Mouse (Mus musculus): ENCODE data around the gene Gm21833.
"Not testable (repeated sequence)": the region's sequence is repeated elsewhere in the genome, so short reads cannot be mapped to it uniquely, and the experiment has no call there.

DNA sequence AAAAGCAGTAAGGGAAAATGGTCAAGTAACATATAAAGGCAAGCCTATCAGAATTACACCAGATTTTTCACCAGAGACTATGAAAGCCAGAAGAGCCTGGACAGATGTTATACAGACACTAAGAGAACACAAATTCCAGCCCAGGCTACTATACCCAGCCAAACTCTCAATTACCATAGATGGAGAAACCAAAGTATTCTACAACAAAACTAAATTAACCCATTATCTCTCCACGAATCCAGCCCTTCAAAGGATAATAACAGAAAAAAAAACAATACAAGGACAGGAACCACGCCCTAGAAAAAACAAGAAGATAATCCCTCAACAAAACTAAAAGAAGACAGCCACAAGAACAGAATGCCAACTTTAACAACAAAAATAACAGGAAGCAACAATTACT lies at the start of gene Gm21833:
- not testable (repeated sequence) for TF ChIP-seq CTCF, POLR2A (IDR thresholded peaks at IDR 0.05; ENCODE audit: extremely low read depth, insufficient read depth, low read length)
